Mouse (Mus musculus): ENCODE data around the gene Mccc1.

DNA sequence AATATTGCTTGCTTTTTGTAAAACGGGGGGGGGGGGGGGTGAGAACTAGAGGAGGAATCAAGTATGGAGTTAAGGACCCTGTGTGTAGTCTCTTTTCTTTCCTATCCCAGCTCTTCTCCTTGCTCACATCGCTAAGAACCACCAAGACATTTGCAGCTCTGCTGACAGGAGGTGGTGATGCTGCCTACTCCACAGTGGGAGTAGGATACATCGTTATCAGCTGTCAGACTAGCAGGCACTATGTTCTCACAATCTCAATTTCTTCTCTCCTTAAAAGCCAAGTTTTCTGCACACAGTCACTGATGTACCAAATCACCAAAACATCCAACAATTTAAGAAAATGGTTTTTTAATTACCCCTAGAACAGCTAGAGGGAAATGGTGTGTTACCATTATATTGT, 71.1 kb downstream of the Mccc1 start:
- TF ChIP-seq CTCF (IDR thresholded peaks at IDR 0.05; ENCODE audit: borderline replicate concordance, control insufficient read depth, extremely low read depth, insufficient read depth, low read length, poor library complexity) (no peak), POLR2A (IDR thresholded peaks at IDR 0.05; ENCODE audit: control insufficient read depth, extremely low read depth, insufficient read depth, low read length, poor library complexity) (no peak)

Data from thymus, adult 2 months (tissue).